Mouse (Mus musculus) midbrain, embryonic 16.5 days (tissue): ENCODE results near the gene Sgta. TPM values are rescaled to one million over a fixed set of nuclear protein-coding genes. Genes with fewer than 3 reads are reported as not detected.
"Not testable (repeated sequence)": the region's sequence is repeated elsewhere in the genome, so short reads cannot be mapped to it uniquely, and the experiment has no call there.

Experiments
- ATAC-seq: fragments of 200-750 bp; cut with Nextera tagmentation; 2 replicates; pipeline ENCODE4 v1.8.0; 2017; ENCODE audit warnings: moderate TSS enrichment
- H3K27ac ChIP-seq: fragments of 300-500 bp; sonication (generic); 2 replicates; pipeline ENCODE4 v1.5.1; 2014; ENCODE audit warnings: mild to moderate bottlenecking, low read length, mixed read lengths
- H3K27me3 ChIP-seq: fragments of 300-500 bp; sonication (generic); 2 replicates; pipeline ENCODE4 v1.6.1; 2014; ENCODE audit warnings: low read depth, low read length, mixed read lengths; ENCODE audit not compliant: control insufficient read depth, insufficient read depth
- H3K36me3 ChIP-seq: fragments of 300-500 bp; sonication (generic); 2 replicates; pipeline ENCODE4 v1.6.1; 2014; ENCODE audit warnings: mild to moderate bottlenecking, low read length, moderate library complexity, mixed read lengths; ENCODE audit not compliant: control insufficient read depth, insufficient read depth
- H3K4me1 ChIP-seq: fragments of 300-500 bp; sonication (generic); 2 replicates; pipeline ENCODE4 v1.6.1; 2014; ENCODE audit warnings: mild to moderate bottlenecking, low read length, mixed read lengths; ENCODE audit not compliant: control insufficient read depth, insufficient read depth
- H3K4me2 ChIP-seq: fragments of 300-500 bp; sonication (generic); 2 replicates; pipeline ENCODE4 v1.6.1; 2014; ENCODE audit warnings: mild to moderate bottlenecking, low read length, mixed read lengths
- H3K4me3 ChIP-seq: fragments of 300-500 bp; sonication (generic); 2 replicates; pipeline ENCODE4 v1.5.1; 2014; ENCODE audit warnings: low read depth, mild to moderate bottlenecking, low read length, moderate library complexity, mixed read lengths
- H3K9ac ChIP-seq: fragments of 300-500 bp; sonication (generic); 2 replicates; pipeline ENCODE4 v1.6.1; 2014; ENCODE audit warnings: low read depth, low read length, mixed read lengths
- H3K9me3 ChIP-seq: fragments of 300-500 bp; sonication (generic); replicated peaks from 2 replicates; pipeline ENCODE4 v1.6.1; 2014; ENCODE audit warnings: mild to moderate bottlenecking, low read length, mixed read lengths; ENCODE audit not compliant: control insufficient read depth, poor library complexity, severe bottlenecking
- WGBS: fragments of 180-500 bp; shearing (Covaris S2); extraction: QIAGEN DNeasy Blood & Tissue Kit; methylation state at CpG from one replicate; pipeline ENCODE4 v1.1.7; 2014; 5-methylcytosine and 5-hydroxymethylcytosine counted together
- polyA plus RNA-seq: library from polyadenylated mRNA; unstranded; fragments of >200 nt; fragmentation: Nextera tagmentation; extraction: Ambion mirVana; gene quantifications from 2 replicates; pipeline ENCODE4 v1.2.1, GENCODE M21; 2015

The Sgta gene
- polyA plus RNA-seq, 1 experiment from 2014 or later: 340 TPM

GRCm38 (mm10) chr10:81064519-81064918 lies 4.5 kb upstream of the Sgta start:
- not testable (repeated sequence) for H3K27ac ChIP-seq, ATAC-seq, H3K4me3 ChIP-seq, H3K9me3 ChIP-seq, H3K27me3 ChIP-seq, H3K9ac ChIP-seq, H3K36me3 ChIP-seq, H3K4me2 ChIP-seq, H3K4me1 ChIP-seq
- WGBS: 88% methylated on average over 8 of the region's 8 CpGs

GRCm38 (mm10) chr10:81062710-81063109 lies 2.7 kb upstream of the Sgta start:
- no peak overlapping the region for H3K27ac ChIP-seq
- no peak overlapping the region for H3K4me2 ChIP-seq
- no peak overlapping the region for H3K4me3 ChIP-seq
- H3K27me3 ChIP-seq: no peaks in the 10 kb centered on the region
- no peak for ATAC-seq
- H3K9me3 ChIP-seq: no peaks in the 10 kb centered on the region
- no peak overlapping the region for H3K9ac ChIP-seq
- H3K4me1 ChIP-seq: peaks cover 19% of the 10 kb centered on the region
- H3K36me3 ChIP-seq: no peaks in the 10 kb centered on the region
- WGBS: 74% methylated on average over 4 of the region's 4 CpGs

- H3K4me1 ChIP-seq: peaks cover 27% of the 10 kb centered on the region
- H3K27ac ChIP-seq: no peak overlapping the region
- WGBS: 91% methylated on average over 6 of the region's 6 CpGs
- H3K4me2 ChIP-seq: peak overlapping the region; percentile 99
- ATAC-seq: no peak
- H3K4me3 ChIP-seq: peak overlapping the region; percentile 5; the same call in 1 of the 2 replicates
- no peaks in the 10 kb centered on the region for H3K9me3 ChIP-seq
- H3K27me3 ChIP-seq: no peaks in the 10 kb centered on the region
- no peaks in the 10 kb centered on the region for H3K36me3 ChIP-seq
- peak overlapping the region; percentile 89 for H3K9ac ChIP-seq
Measured at GRCm38 (mm10) chr10:81058896-81059295, 1.1 kb downstream of the Sgta start.

GRCm38 (mm10) chr10:81057406-81058130 lies 2.4 kb downstream of the Sgta start:
- Histone ChIP-seq H3K9ac (no peak overlapping the region), H3K9me3 (no peaks in the 10 kb centered on the region), H3K27me3 (no peaks in the 10 kb centered on the region), H3K4me1 (peaks cover 27% of the 10 kb centered on the region), H3K36me3 (no peaks in the 10 kb centered on the region), H3K4me3 (no peak overlapping the region), H3K27ac (no peak overlapping the region), H3K4me2 (no peak overlapping the region)
- WGBS: 94% methylated on average over 23 of the region's 23 CpGs
- no peak for ATAC-seq

GRCm38 (mm10) chr10:81055802-81056340 lies 4.1 kb downstream of the Sgta start:
- not testable (repeated sequence) for H3K4me3 ChIP-seq, ATAC-seq, H3K27me3 ChIP-seq, H3K9me3 ChIP-seq, H3K4me2 ChIP-seq, H3K9ac ChIP-seq, H3K27ac ChIP-seq
- H3K36me3 ChIP-seq: peaks cover 12% of the 10 kb centered on the region
- peaks cover 27% of the 10 kb centered on the region for H3K4me1 ChIP-seq
- WGBS: 83% methylated on average over 11 of the region's 11 CpGs

DNA sequence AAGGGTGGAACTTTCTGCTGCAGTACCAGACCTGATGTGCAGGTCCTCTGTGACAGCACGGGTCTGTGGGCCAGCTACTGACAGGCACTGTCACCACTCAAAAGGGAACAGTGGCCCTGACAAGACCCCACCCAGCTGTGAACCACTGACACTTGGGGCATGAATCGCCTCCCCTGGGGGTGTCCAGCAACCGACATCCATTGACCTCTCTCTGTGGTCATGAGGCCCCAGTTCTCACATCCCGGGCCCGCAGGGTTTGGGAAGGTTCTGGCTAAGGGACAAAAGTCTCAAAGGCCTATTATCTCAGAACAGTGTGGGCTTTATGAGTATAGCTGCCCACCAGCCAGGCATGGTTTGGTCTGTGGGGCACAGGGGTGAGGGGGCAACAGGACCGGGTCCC lies 4.8 kb downstream of the Sgta start:
- WGBS: 89% methylated on average over 6 of the region's 6 CpGs
- H3K4me2 ChIP-seq: no peak overlapping the region
- H3K36me3 ChIP-seq: peaks cover 19% of the 10 kb centered on the region
- H3K27ac ChIP-seq: no peak overlapping the region
- no peak overlapping the region for H3K9ac ChIP-seq
- no peaks in the 10 kb centered on the region for H3K9me3 ChIP-seq
- no peak overlapping the region for H3K4me3 ChIP-seq
- H3K4me1 ChIP-seq: peaks cover 27% of the 10 kb centered on the region
- no peaks in the 10 kb centered on the region for H3K27me3 ChIP-seq
- no peak for ATAC-seq

DNA sequence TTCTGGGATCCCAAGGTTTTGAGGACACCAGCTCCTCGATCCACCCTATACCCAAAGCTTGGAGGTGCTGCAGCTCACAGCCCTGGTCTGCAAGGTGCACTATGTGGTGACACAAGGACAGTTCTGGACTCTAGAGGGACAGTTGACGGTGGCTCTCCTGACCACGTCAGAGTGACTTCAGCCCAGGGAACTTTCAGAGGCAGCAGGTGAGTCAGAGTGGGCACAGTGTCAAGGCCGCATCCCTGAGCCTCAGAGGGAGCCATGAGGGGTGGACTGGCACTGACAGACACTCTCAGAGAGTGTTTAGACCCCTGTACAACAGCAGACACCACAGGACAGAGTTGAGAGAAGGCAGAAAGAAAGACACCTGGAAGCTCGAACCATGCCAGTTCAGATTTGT lies 7.4 kb downstream of the Sgta start:
- peaks cover 44% of the 10 kb centered on the region for H3K36me3 ChIP-seq

GRCm38 (mm10) chr10:81051133-81051532 lies 8.8 kb downstream of the Sgta start:
- Histone ChIP-seq H3K27ac (no peak overlapping the region), H3K36me3 (peaks cover 56% of the 10 kb centered on the region), H3K9ac (no peak overlapping the region), H3K4me3 (no peak overlapping the region), H3K27me3 (no peaks in the 10 kb centered on the region), H3K9me3 (no peaks in the 10 kb centered on the region), H3K4me2 (no peak overlapping the region), H3K4me1 (0 out of 2 replicates have a peak, but pooled peaks cover 2% of the 10 kb centered on the region)
- ATAC-seq: no peak
- 98% methylated on average over 6 of the region's 6 CpGs for WGBS

More for the DNA sequence above, 7.4 kb downstream of the Sgta start:
- H3K4me3 ChIP-seq: no peak overlapping the region
- H3K9ac ChIP-seq: no peak overlapping the region
- H3K4me1 ChIP-seq: peaks cover 7% of the 10 kb centered on the region
- no peak overlapping the region for H3K27ac ChIP-seq
- H3K9me3 ChIP-seq: no peaks in the 10 kb centered on the region
- H3K4me2 ChIP-seq: no peak overlapping the region
- no peaks in the 10 kb centered on the region for H3K27me3 ChIP-seq
- WGBS: 84% methylated on average over 5 of the region's 5 CpGs
- no peak for ATAC-seq

DNA sequence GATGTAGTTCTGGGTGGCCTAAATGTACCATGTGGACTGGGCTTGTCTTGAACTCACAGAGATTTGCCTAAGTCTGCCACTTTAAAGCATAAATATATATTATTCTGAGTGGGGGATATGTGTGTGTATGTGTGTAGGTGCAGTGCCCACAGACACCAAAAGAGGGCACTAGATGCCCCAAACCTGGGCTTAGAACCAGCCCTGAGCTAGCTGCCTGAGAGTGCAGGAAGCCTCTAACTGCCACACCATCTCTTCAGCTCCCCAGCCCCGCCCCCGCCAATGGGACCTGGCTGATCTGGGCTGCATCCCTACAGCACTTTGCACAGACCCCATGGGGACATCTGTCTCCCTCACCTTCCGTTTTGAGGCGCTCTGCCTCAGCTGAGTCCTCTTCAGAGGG lies 9.3 kb downstream of the Sgta start:
- peaks cover 60% of the 10 kb centered on the region for H3K36me3 ChIP-seq
- H3K27ac ChIP-seq: no peak overlapping the region
- no peak for ATAC-seq
- H3K4me1 ChIP-seq: 0 out of 2 replicates have a peak, but pooled peaks cover 1% of the 10 kb centered on the region
- WGBS: 89% methylated on average over 4 of the region's 4 CpGs
- H3K9me3 ChIP-seq: no peaks in the 10 kb centered on the region
- H3K27me3 ChIP-seq: no peaks in the 10 kb centered on the region
- no peak overlapping the region for H3K9ac ChIP-seq
- no peak overlapping the region for H3K4me3 ChIP-seq
- H3K4me2 ChIP-seq: no peak overlapping the region
